Comparison of ENCODE assay signal across 8 mouse cellular contexts in the genomic region with DNA sequence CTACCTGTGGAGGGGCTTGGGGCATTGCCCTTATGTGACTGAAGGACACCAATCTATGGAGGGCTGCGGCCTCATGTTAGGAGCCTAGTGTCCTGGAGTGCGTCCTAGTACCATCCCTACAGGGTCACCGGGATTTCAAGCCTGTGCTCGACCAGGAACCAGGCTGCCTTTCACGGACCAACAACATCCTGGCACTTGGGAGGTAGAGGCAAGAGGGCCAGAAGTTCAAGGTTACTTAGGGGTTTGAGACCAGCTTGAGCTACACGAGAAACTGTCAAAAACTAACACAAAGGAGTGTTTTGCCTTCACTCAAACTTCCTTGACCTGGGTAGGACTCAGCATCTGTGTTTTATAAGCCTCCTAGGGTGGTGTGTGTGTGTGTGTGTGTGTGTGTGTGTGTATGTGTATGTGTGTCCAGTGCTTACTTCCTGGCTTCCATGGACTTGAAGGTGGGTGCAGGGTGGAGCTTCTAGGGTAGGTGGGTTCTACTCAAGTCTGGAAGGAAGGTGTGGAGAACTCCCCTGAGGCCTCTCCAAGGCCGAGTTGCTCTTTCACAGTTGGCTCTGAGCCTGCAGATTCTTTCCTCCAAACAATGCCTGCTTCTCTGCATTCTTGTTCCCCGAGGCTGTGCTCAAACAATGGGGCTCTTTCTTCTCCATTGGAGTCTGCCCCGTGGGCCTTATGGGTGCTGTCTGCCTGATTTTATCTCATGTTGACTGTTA. TPM values are rescaled to one million over a fixed set of nuclear protein-coding genes. Genes with fewer than 3 reads are reported as not detected.
DNase-seq lines count a peak whose midpoint lies in the region; ATAC-seq and TF ChIP-seq lines count a peak whose summit lies in the region.

No protein-coding gene starts in this region.

- no peak overlapping the region for H3K9ac ChIP-seq in neural tube, embryonic 14.5 days (replicated peaks; ENCODE audit: low read depth, low read length)

- no peak overlapping the region for H3K4me2 ChIP-seq in neural tube, embryonic 14.5 days (ENCODE audit: low read depth, low read length)

- H3K4me1 ChIP-seq in lung, adult 2 months (ENCODE audit: control insufficient read depth, insufficient read depth, low read length): peaks cover 20% of the 10 kb centered on the region
- H3K4me1 ChIP-seq in limb, embryonic 10.5 days: peaks cover 71% of the 10 kb centered on the region
- peaks cover 17% of the 10 kb centered on the region for H3K4me1 ChIP-seq in neural tube, embryonic 14.5 days (ENCODE audit: control insufficient read depth, insufficient read depth, low read length)

- no peaks in the 10 kb centered on the region for H3K27me3 ChIP-seq in limb, embryonic 10.5 days (ENCODE audit: low read depth, poor library complexity, severe bottlenecking)
- H3K27me3 ChIP-seq in neural tube, embryonic 14.5 days (ENCODE audit: control insufficient read depth, insufficient read depth, low read length): no peaks in the 10 kb centered on the region

- no peak for ATAC-seq in neural tube, embryonic 14.5 days (ENCODE audit: low read depth)
- no peak for ATAC-seq in megakaryocyte, adult 5-6 weeks (ENCODE audit: poor library complexity, severe bottlenecking)

- TF ChIP-seq POLR2A in lung, adult 2 months (IDR thresholded peaks at IDR 0.05; ENCODE audit: borderline replicate concordance, extremely low read depth, low read depth, low read length): no peak

- H3K4me3 ChIP-seq in lung, adult 2 months (replicated peaks; ENCODE audit: extremely low read depth, low read depth, low read length): no peak overlapping the region
- no peak overlapping the region for H3K4me3 ChIP-seq in limb, embryonic 10.5 days
- H3K4me3 ChIP-seq in neural tube, embryonic 14.5 days (ENCODE audit: low read depth, low read length): no peak overlapping the region

- no peaks in the 10 kb centered on the region for H3K9me3 ChIP-seq in limb, embryonic 10.5 days (replicated peaks)
- H3K9me3 ChIP-seq in neural tube, embryonic 14.5 days (ENCODE audit: control insufficient read depth, low read length): no peaks in the 10 kb centered on the region

- 45% methylated on average over 9 of the region's 9 CpGs for WGBS in lung, adult 2 months
- WGBS in limb, embryonic 10.5 days: 75% methylated on average over 9 of the region's 9 CpGs
- WGBS in neural tube, embryonic 14.5 days: 55% methylated on average over 9 of the region's 9 CpGs

- no peak for TF ChIP-seq CTCF in lung, adult 2 months (IDR thresholded peaks at IDR 0.05; ENCODE audit: insufficient read depth, low read length)

- no peaks in the 10 kb centered on the region for H3K36me3 ChIP-seq in limb, embryonic 10.5 days
- no peaks in the 10 kb centered on the region for H3K36me3 ChIP-seq in neural tube, embryonic 14.5 days (ENCODE audit: control insufficient read depth, insufficient read depth, low read length)

- peak overlapping the region; percentile 90 for H3K27ac ChIP-seq in limb, embryonic 10.5 days
- peak overlapping the region; percentile 28; the same call in 1 of the 2 replicates for H3K27ac ChIP-seq in neural tube, embryonic 14.5 days (ENCODE audit: low read depth, low read length)

- peak; percentile 49 to 63 for DNase-seq in lung, adult 18-20 months
- no peak for DNase-seq in lung, adult 2 months
- DNase-seq in heart, adult 9 months (ENCODE audit: low spot score in 2 of 2): peak; percentile 72 to 78
- no peak for DNase-seq in limb, embryonic 10.5 days (ENCODE audit: low spot score)
- DNase-seq in yolk sac, embryonic 10.5 days (ENCODE audit: low spot score): no peak
- DNase-seq in thymus, postnatal 4 days: no peak

RNA-seq across cellular contexts. Expression of gene Trak1, which starts 40.1 kb away (rescaled TPM):
- polyA plus RNA-seq in lung, adult 2 months (2012; rRNA removed): 73.9 and 88.5 TPM in 2 replicates
- 9.6 and 12.2 TPM in 2 replicates for polyA plus RNA-seq in limb, embryonic 10.5 days (2016; fragmentation: Nextera tagmentation; extraction: Ambion mirVana)
- 58.6 and 60.0 TPM in 2 replicates for polyA plus RNA-seq in neural tube, embryonic 14.5 days (2014; fragmentation: Nextera tagmentation; extraction: Ambion mirVana)
- total RNA-seq in megakaryocyte, adult 5-6 weeks (2015): 23.2 and 25.0 TPM in 2 replicates
- total RNA-seq in megakaryocyte, adult 5-6 weeks (2017): 20.0 and 22.0 TPM in 2 replicates

Comparison
In these comparisons a context has a peak if more than half of its experiments do, and no peak if none do; other contexts are left out.
1. DNase-seq: peak in lung, adult 18-20 months (2 of 2) and heart, adult 9 months (2 of 2); none in lung, adult 2 months (single experiment), limb, embryonic 10.5 days (single experiment), yolk sac, embryonic 10.5 days (single experiment) and thymus, postnatal 4 days (single experiment).